Mouse (Mus musculus): Measurements from ENCODE around the gene Fat1. TPM values are rescaled to one million over a fixed set of nuclear protein-coding genes. Genes with fewer than 3 reads are reported as not detected.

Fat1 gene
- polyA plus RNA-seq, 1 experiment: 24.4 TPM

GRCm38 (mm10) chr8:44998681-44999277, 63.5 kb downstream of the Fat1 start:
- H3K79me2 ChIP-seq (ENCODE audit: control insufficient read depth, insufficient read depth): peaks cover 27% of the 10 kb centered on the region
- H3K36me3 ChIP-seq (ENCODE audit: control insufficient read depth, insufficient read depth): peaks cover 20% of the 10 kb centered on the region
- H3K27me3 ChIP-seq (ENCODE audit: control insufficient read depth, insufficient read depth, insufficient read length): no peaks in the 10 kb centered on the region
- no peak overlapping the region for H3ac ChIP-seq (ENCODE audit: control insufficient read depth, insufficient read length, low read depth)
- TF ChIP-seq MAX (IDR thresholded peaks at IDR 0.05): no peak
- TF ChIP-seq FOSL1 (IDR thresholded peaks at IDR 0.05; ENCODE audit: insufficient read depth, low read length, poor library complexity, severe bottlenecking): no peak
- TF ChIP-seq CEBPB (IDR thresholded peaks at IDR 0.05; ENCODE audit: low read depth): no peak
- TF ChIP-seq MYOG (IDR thresholded peaks at IDR 0.05; ENCODE audit: control insufficient read depth, extremely low read depth, insufficient read length): no peak
- no peak overlapping the region for H3K4me3 ChIP-seq (ENCODE audit: insufficient read depth, poor library complexity, severe bottlenecking)
- H3K79me3 ChIP-seq (ENCODE audit: low read depth): peaks cover 5% of the 10 kb centered on the region

GRCm38 (mm10) chr8:45001577-45002197, 66.4 kb downstream of the Fat1 start:
- Histone ChIP-seq H3K79me3 (ENCODE audit: low read depth) (peaks cover 3% of the 10 kb centered on the region), H3ac (ENCODE audit: control insufficient read depth, insufficient read length, low read depth) (no peak overlapping the region), H3K36me3 (ENCODE audit: control insufficient read depth, insufficient read depth) (peaks cover 20% of the 10 kb centered on the region), H3K79me2 (ENCODE audit: control insufficient read depth, insufficient read depth) (peaks cover 16% of the 10 kb centered on the region), H3K4me3 (ENCODE audit: insufficient read depth, poor library complexity, severe bottlenecking) (no peak overlapping the region), H3K27me3 (ENCODE audit: control insufficient read depth, insufficient read depth, insufficient read length) (no peaks in the 10 kb centered on the region)
- peak; percentile 23 for TF ChIP-seq MYOD1 (IDR thresholded peaks at IDR 0.05; ENCODE audit: control insufficient read depth, insufficient read length, low read depth)
- TF ChIP-seq MAX (IDR thresholded peaks at IDR 0.05): no peak

- no peak for TF ChIP-seq CEBPB (IDR thresholded peaks at IDR 0.05; ENCODE audit: low read depth)
- no peak for TF ChIP-seq MYOG (IDR thresholded peaks at IDR 0.05; ENCODE audit: control insufficient read depth, extremely low read depth, insufficient read length)
- TF ChIP-seq FOSL1 (IDR thresholded peaks at IDR 0.05; ENCODE audit: insufficient read depth, low read length, poor library complexity, severe bottlenecking): no peak
- no peak for TF ChIP-seq MAX (IDR thresholded peaks at IDR 0.05)
- no peak for TF ChIP-seq CTCF (IDR thresholded peaks at IDR 0.05; ENCODE audit: control insufficient read depth, insufficient read depth, insufficient read length)
- TF ChIP-seq MYOD1 (IDR thresholded peaks at IDR 0.05; ENCODE audit: control insufficient read depth, insufficient read length, low read depth): no peak
- TF ChIP-seq USF1 (IDR thresholded peaks at IDR 0.05; ENCODE audit: low read depth): no peak
- peaks cover 3% of the 10 kb centered on the region for H3K79me3 ChIP-seq (ENCODE audit: low read depth)
- H3K27me3 ChIP-seq (ENCODE audit: control insufficient read depth, insufficient read depth, insufficient read length): no peaks in the 10 kb centered on the region
- H3K4me3 ChIP-seq (ENCODE audit: insufficient read depth, poor library complexity, severe bottlenecking): no peak overlapping the region
- H3K79me2 ChIP-seq (ENCODE audit: control insufficient read depth, insufficient read depth): peaks cover 16% of the 10 kb centered on the region
- peaks cover 16% of the 10 kb centered on the region for H3K36me3 ChIP-seq (ENCODE audit: control insufficient read depth, insufficient read depth)
- no peak overlapping the region for H3ac ChIP-seq (ENCODE audit: control insufficient read depth, insufficient read length, low read depth)
Observed at GRCm38 (mm10) chr8:45002686-45003085, 67.4 kb downstream of the Fat1 start.

GRCm38 (mm10) chr8:45004021-45004420, 68.8 kb downstream of the Fat1 start:
- peaks cover 10% of the 10 kb centered on the region for H3K79me2 ChIP-seq (ENCODE audit: control insufficient read depth, insufficient read depth)
- no peaks in the 10 kb centered on the region for H3K27me3 ChIP-seq (ENCODE audit: control insufficient read depth, insufficient read depth, insufficient read length)
- H3K36me3 ChIP-seq (ENCODE audit: control insufficient read depth, insufficient read depth): peaks cover 14% of the 10 kb centered on the region
- TF ChIP-seq FOSL1 (IDR thresholded peaks at IDR 0.05; ENCODE audit: insufficient read depth, low read length, poor library complexity, severe bottlenecking): no peak
- no peak for TF ChIP-seq CEBPB (IDR thresholded peaks at IDR 0.05; ENCODE audit: low read depth)
- TF ChIP-seq MAX (IDR thresholded peaks at IDR 0.05): no peak
- no peak for TF ChIP-seq USF1 (IDR thresholded peaks at IDR 0.05; ENCODE audit: low read depth)
- TF ChIP-seq MYOD1 (IDR thresholded peaks at IDR 0.05; ENCODE audit: control insufficient read depth, insufficient read length, low read depth): no peak
- no peak for TF ChIP-seq CTCF (IDR thresholded peaks at IDR 0.05; ENCODE audit: control insufficient read depth, insufficient read depth, insufficient read length)
- no peak overlapping the region for H3ac ChIP-seq (ENCODE audit: control insufficient read depth, insufficient read length, low read depth)
- H3K4me3 ChIP-seq (ENCODE audit: insufficient read depth, poor library complexity, severe bottlenecking): no peak overlapping the region
- peaks cover 1% of the 10 kb centered on the region for H3K79me3 ChIP-seq (ENCODE audit: low read depth)

- H3K79me2 ChIP-seq (ENCODE audit: control insufficient read depth, insufficient read depth): no peaks in the 10 kb centered on the region
- H3K4me3 ChIP-seq (ENCODE audit: insufficient read depth, poor library complexity, severe bottlenecking): no peak overlapping the region
- TF ChIP-seq MYOD1 (IDR thresholded peaks at IDR 0.05; ENCODE audit: control insufficient read depth, insufficient read length, low read depth) (no peak), CEBPB (IDR thresholded peaks at IDR 0.05; ENCODE audit: low read depth) (no peak), MAX (IDR thresholded peaks at IDR 0.05) (no peak), MYOG (IDR thresholded peaks at IDR 0.05; ENCODE audit: control insufficient read depth, extremely low read depth, insufficient read length) (no peak), FOSL1 (IDR thresholded peaks at IDR 0.05; ENCODE audit: insufficient read depth, low read length, poor library complexity, severe bottlenecking) (no peak), USF1 (IDR thresholded peaks at IDR 0.05; ENCODE audit: low read depth) (no peak), CTCF (IDR thresholded peaks at IDR 0.05; ENCODE audit: control insufficient read depth, insufficient read depth, insufficient read length) (no peak)
- H3K27me3 ChIP-seq (ENCODE audit: control insufficient read depth, insufficient read depth, insufficient read length): no peaks in the 10 kb centered on the region
- H3K36me3 ChIP-seq (ENCODE audit: control insufficient read depth, insufficient read depth): peaks cover 52% of the 10 kb centered on the region
- H3K79me3 ChIP-seq (ENCODE audit: low read depth): no peaks in the 10 kb centered on the region
- no peak overlapping the region for H3ac ChIP-seq (ENCODE audit: control insufficient read depth, insufficient read length, low read depth)
Observed at GRCm38 (mm10) chr8:45010685-45011084, 75.4 kb downstream of the Fat1 start.

GRCm38 (mm10) chr8:45011774-45012173, 76.5 kb downstream of the Fat1 start:
- no peaks in the 10 kb centered on the region for H3K79me2 ChIP-seq (ENCODE audit: control insufficient read depth, insufficient read depth)
- H3ac ChIP-seq (ENCODE audit: control insufficient read depth, insufficient read length, low read depth): no peak overlapping the region
- peaks cover 58% of the 10 kb centered on the region for H3K36me3 ChIP-seq (ENCODE audit: control insufficient read depth, insufficient read depth)
- H3K27me3 ChIP-seq (ENCODE audit: control insufficient read depth, insufficient read depth, insufficient read length): no peaks in the 10 kb centered on the region
- TF ChIP-seq MYOD1 (IDR thresholded peaks at IDR 0.05; ENCODE audit: control insufficient read depth, insufficient read length, low read depth) (no peak), MYOG (IDR thresholded peaks at IDR 0.05; ENCODE audit: control insufficient read depth, extremely low read depth, insufficient read length) (no peak), USF1 (IDR thresholded peaks at IDR 0.05; ENCODE audit: low read depth) (no peak), MAX (IDR thresholded peaks at IDR 0.05) (no peak), FOSL1 (IDR thresholded peaks at IDR 0.05; ENCODE audit: insufficient read depth, low read length, poor library complexity, severe bottlenecking) (no peak), CEBPB (IDR thresholded peaks at IDR 0.05; ENCODE audit: low read depth) (no peak), CTCF (IDR thresholded peaks at IDR 0.05; ENCODE audit: control insufficient read depth, insufficient read depth, insufficient read length) (no peak)
- H3K79me3 ChIP-seq (ENCODE audit: low read depth): no peaks in the 10 kb centered on the region
- no peak overlapping the region for H3K4me3 ChIP-seq (ENCODE audit: insufficient read depth, poor library complexity, severe bottlenecking)

All from C2C12 (cell line).